Mouse (Mus musculus) left cerebral cortex, adult 9 months (tissue): Measurements from ENCODE around the gene Ccdc88c.
"Not testable (repeated sequence)": the region's sequence is repeated elsewhere in the genome, so short reads cannot be mapped to it uniquely, and the experiment has no call there.

Experiments
- DNase-seq, 2 experiments: peaks; one replicate each; pipeline ENCODE4 v3.0.0; 2022; ENCODE audit warnings: low spot score in 2 of 2

The Ccdc88c gene

DNA sequence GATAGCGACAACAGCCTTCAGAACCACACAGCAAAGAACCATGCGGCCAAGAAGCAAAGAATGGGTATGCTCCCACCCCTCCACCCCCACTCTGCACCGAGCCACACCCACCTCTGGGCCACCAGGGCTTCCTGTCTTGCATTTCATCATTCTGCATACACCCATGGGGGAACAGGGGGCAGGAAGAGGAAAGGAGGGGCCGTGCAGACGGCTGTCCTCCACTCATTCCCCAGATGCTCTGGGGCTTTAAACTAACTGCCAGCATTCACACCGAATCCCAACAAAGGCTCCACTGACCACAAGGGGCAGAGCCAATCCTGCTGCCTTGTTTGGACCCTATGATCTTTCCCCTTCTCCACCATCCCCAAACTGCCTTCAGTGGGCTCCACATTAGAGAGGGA, 10.9 kb downstream of the Ccdc88c start:
- DNase-seq = no peak

DNA sequence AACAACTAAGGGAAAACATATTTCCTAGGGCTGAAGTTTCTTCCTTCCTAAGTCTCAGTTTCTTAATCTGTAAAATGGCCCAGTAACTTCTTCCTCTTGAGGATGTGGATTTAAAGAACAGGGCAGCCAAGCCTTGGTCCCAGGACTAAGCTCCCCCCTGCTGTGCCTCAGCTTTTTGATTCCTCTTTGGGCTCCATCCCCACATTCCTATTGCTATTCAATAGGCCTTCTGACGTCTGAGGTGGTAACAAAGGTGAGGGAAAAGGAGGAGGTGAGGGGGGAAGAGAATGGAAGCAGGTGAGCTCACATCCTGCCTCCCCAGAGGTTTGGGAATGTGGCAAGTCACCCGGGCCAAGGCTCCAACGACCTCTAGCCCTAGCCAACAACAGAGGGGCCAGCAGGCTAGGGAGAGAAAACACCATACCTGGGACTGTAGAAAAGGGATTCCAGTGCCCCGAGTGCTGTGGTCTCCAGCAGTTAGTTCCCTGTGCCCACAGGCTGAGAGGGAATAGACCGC, 12.4 kb downstream of the Ccdc88c start:
- DNase-seq = no peak

DNA sequence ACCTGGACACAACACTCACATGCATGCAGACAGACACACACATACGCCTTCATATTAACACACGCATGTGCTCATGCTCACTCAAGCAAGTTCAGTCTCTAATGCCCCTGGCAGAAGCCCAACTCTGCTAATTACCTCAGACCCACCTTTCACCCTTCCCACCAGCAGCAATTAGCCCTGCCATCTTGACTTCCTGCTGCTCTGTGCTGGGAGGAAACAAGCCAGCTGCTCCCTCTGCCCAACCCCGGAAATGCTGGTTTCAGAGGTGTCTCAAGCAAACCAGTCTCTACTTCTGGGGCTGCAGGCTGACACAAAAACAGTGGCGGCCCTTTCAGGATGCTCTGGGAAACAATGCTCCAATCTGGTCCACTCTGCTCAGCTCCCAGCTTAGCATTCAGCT, 12.9 kb downstream of the Ccdc88c start:
- DNase-seq = no peak

DNA sequence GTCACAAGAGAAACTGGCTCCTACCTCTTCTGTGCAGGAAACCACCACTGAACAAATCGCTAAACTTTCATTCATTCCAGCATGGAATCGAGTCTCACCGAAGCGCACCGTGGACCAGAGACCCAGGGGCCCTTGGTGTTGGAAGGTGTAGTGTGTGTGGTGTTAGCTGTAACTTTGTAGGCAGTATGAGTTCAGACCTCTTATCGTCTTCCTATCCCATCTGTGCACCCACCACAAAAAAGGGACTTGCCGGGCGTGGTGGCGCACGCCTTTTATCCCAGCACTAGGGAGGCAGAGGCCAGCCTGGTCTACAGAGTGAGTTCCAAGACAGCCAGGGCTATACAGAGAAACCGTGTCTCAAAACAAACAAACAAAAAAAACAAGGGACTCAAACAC, 13.7 kb downstream of the Ccdc88c start:
- no peak for DNase-seq

DNA sequence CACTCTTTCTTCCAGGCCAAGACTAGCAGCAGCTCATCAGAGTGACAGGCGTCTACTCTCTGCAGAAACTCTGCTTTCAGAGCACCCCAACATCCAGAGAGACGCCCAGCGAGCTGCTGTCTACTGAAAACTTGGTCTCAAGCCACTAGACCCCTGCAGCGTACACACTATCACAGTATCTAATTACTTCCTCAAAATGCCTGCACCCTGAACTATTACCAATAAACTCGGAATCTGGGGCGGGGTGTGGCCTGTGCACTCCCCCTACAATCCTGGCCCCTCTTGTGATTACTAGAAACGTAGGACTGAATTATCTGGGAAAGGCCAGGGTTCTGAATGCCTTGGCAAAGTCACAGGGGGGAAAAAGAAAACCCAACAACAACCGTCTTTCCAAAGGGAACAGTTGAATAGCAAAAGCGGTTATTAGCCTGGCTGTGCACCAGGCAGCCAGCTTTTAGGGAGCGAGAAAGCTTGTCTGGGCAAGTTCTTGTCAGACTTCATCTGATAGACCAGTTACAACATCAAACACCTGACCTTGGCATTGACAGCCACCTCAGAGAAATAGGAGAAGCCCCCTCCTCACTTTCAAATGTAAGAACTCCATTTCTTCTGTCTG, 14.2 kb downstream of the Ccdc88c start:
- DNase-seq = no peak

DNA sequence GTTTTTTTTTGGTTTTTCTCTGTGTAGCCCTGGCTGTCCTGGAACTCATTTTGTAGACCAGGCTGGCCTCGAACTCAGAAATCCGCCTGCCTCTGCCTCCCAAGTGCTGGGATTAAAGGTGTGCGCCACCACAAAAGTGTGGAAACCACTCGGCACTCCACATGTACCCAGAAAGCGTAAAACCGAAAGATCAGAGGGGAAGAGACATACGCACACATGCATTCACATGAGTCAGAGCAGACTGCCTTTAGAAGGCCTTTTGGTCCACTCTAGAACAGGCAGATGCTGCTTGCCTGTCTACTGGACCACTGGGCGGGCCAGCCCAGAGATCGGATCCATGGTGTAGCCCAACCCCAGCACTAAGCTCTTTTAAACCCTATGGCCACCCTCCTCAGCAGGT, 15.2 kb downstream of the Ccdc88c start:
- not testable (repeated sequence) for DNase-seq

DNA sequence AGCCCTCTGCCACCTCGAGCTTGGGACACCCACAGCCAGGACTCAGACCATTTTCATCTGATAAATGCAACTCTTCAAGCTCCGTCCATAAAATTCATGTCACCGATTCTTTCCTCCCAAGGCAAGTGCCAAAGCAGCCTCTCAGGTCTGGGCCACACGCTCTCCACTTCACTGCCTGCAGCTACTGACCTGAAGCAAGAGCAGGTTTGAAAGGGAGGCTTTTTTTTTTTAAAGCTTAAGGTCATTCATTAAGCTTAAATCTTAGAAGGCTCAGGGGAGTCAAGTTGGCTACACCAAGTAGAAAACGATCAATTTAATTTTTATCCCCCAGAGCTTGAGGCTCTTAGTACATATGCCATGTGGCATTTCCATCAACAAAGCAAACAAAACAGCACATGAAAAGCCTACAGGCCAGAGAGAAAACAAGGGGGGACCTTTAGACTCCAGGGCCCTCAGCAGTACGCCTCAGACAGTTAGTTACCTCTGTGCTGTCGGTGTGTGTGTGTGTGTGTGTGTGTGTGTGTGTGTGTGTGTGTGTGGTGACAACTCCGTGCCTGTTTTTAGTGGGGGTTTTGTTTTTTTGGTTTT, 15.7 kb downstream of the Ccdc88c start:
- DNase-seq = no peak

DNA sequence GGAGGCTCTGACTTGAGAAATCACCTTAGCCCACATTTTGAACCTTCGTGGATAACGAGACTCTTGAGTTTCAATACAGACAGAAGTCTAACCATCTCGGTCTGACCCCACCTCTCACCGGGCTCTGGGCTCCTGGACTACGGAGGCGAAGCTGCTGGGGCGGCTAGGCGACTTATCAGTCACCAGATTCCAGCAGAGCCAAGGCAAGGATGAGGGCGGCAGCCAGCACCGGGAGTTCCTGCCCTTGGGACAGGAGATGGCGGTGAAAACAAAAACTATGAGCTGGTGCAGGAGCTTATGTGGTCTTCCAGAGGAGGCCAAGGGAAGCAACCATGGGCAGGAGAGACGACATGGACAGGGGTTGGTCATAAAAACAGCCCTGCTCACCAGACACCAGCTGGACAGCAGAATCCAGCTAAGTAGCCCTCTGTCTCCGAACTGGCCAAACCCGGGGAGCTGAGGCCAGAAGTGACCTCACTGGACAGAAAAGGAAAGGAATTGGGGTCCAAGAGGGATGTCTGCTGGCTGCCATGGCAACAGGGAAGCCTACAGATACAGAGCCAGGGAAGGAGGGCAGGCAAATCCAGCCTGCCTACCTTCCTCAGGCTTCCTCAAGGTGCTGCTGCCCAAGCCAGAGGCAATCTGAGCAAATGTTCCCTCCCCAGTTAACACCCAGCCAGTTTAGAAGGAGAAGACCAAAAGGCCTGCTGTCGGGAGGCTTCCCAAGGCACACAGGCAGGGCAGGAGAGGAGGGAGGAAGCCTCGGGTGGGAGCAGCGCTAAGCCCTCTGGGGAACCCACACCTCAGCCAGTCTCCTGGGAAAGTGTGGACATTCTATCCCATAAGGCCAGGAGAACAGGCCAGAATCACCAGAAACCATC, 16.4 kb downstream of the Ccdc88c start:
- no peak for DNase-seq

DNA sequence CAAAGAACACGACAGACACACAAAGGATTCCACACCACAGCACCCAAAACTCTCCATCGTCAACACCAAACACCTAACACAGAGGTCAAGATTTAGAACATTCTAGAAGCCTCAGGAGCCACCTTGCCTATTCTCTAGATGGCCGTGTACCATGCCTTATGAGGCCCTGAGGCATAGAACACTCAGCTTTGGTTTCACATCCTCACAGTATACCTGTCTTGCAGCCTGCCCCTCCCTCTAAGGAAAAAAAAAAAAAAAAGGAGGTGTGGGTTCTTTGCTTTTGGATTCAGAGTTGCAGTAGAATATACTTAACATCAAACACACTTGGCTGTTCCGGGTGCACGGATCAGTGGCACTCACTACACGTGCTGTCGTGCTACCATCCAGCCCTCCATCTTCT, 17.8 kb downstream of the Ccdc88c start:
- no peak for DNase-seq

DNA sequence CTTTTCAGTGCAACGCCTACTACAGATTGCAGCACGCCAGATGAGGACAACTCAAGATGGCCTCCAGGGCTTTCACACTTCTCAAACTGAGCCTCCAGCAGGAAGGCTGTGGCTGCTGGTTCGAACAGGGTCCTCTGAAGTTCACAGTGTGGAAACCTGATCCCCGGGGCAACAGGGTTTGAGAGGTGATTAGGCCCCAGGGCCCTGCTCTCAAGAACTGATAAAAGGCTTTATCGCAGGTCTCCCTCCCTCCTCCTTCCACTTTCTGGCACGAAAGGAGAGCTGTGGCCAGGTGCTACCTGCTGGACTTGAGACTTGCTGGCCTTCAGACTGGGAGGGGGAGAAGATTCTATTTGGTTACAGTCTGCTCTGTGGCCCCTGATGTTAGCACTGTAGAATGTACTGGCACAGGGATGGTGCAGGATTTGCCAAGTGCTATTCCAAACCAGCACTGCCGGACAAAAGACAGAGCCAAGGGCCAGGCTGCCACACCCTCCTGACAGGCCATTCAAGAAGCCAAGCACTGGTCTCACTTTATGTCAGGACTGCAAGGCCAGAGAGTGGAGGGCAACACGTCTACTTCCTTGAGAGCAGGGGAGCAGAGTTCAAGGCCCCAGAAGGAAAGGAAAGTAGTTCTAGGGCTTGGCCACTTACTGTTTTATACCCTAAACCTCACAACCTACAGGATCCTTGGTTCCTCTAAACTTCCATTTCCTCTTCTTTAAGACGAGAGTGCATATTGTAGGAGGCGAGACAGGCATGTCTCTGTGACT, 18.5 kb downstream of the Ccdc88c start:
- DNase-seq = no peak

DNA sequence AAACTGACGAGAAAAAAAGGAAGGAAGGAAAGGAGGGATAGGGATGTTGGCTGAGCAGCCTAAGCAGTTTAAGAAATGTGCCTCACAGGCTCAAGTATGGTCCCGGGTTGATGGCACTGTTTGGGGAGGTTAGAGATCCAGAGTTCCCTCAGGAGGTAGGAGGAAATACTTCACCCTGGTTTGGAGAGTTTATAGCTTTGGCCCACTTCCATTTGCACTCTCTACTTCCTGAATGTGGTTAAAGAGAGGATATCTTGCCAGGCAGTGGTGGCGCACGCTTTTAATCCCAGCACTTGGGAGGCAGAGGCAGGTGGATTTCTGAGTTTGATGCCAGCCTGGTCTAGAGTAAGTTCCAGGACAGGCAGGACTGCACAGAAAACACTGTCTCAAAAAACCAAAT, 19.6 kb downstream of the Ccdc88c start:
- DNase-seq = no peak

DNA sequence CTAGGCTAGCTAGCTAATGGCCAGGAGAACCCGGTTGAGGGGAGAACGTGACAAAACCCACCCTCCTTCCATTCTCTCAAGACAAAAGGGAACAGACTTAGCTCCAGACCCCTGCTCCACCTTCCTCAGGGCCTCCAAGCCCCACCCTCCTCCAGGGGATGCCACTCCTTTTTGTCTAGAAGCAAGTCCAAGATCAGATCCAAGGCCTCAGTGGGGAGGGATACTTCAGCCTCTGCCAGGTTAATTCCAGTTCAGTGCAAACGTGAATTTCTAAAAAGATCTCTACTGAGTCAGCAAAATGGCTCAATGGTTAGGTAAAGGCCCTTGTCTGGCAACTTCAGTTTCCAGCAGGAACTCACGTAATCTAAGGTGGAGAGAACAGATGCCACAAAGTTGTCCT, 20.2 kb downstream of the Ccdc88c start:
- DNase-seq = no peak

DNA sequence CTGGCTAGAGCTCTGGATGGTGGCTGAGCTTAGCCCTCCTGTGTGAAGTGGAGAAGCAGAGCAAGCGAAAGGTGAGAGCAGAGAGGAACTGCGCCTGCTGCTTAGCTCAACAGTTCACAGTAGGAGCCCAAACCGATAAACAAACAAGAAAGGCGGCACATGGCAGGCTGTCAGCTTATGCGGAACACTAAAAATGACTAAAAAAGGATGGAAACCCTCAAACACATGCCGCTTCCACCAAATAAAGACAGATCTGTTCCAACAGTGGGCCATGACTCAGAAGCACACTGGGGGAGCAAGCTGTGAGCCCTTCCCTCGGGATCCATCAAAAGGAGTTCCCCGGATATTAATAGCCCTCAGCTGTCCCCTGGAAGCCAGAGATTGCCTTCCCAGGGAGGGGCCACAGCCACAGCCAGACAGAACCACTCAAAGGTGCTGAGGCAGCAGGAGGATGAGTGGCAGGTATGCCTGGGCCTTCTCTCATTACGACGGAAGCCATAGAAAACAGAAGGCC, 20.8 kb downstream of the Ccdc88c start:
- peak; percentile 66 to 72 for DNase-seq

DNA sequence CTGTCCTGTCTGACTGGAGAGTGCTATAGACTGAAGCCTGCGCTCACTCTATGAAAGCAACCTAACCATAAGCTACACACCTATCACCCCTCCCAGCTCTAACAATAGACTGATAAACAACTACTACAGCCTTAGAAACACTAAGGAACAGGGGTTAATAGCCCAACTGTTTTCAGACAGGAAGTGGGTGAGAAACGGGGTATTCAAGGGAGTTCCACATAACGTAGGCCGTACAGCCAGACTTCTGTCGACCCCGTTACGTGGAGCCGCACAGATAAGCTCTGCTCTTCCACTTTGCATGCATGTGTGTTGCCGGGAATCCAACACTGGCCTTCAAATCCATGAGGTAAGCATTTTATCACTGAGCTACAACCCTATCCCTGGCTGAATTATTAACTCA, 21.4 kb downstream of the Ccdc88c start:
- no peak for DNase-seq

DNA sequence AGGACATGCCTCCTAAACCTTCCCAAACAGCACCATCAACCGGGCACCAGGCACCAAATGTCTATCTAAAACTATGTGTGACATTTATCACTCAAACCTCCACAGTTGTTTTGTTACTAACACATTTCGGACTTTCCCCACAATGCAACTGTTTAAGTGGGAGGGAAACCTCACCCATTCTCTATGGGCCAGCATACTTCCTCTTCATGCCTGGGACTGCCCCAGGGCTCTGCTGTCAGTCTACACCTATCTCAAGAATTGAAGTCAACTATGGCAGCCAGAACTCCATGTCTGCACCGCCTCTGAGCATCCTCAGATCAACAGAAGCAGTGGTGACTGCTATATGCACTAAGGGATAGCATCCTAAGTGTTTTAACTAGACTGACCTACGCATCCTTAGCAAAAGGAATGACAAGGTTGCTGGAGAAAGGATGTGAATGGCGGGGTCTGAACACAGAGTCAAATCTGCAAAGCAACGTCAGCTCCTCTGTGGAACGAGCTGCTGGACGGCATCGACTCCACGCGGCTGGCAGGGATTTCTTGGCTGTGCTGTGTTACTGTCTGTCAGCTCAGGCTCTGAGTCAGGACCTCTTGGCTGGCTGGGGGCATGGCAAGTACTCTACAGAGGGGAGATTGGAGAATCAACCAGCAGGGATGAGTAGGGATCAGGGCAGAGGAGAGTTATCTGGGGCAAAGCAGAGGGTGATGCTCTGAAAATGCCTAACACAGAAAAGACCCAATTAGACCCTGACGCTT, 23.0 kb downstream of the Ccdc88c start:
- no peak for DNase-seq

DNA sequence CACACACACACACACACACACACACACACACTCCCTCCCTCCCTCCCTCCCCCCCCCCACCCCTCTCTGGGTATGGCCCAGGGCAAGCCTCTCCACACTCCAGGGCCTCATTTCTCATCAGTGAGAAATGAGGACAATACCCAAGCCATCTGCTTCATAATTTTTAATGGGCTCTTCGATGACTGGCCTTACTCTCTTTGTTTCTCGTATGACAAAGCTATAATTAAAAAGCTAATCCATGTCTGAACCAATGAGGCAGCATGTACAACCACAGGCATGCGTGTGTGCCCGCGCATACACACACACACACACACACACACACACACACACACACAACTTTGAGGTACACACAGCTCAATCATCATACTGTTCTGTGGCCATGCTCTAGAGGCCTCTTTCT, 23.9 kb downstream of the Ccdc88c start:
- no peak for DNase-seq

DNA sequence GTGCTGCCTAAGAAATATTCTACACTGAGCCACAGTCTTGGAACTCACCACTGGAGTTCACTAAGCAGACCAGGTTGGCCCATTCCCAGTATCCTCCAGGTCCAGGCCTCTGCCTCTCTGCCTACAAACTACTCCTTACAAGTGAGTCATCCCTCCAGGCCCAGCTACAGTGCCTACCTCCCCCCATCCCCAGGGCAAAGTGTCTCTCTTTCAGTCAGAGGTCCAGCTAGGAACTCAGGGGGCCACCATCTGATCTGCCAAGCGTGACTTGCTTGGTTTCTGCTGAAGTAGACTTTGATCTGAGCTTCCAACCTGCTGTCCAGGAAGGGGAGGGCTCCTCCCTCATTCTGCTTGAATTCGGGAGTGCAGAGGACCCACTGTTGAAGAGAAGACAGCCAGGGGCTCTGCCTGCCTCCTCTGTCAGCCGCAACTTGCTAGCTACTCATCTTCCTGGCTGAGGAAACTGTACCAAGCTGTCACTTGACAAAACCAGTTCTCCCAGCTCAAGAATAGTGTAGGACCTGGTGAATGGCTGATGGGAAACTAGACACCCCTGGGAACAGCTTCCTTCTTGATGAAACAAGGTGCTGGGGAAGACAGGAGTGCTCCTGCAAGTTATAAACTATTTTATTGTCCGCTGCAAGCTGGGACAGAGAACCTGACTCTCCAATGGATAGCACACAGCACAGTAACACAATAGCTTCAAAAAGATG, 25.9 kb downstream of the Ccdc88c start:
- no peak for DNase-seq

DNA sequence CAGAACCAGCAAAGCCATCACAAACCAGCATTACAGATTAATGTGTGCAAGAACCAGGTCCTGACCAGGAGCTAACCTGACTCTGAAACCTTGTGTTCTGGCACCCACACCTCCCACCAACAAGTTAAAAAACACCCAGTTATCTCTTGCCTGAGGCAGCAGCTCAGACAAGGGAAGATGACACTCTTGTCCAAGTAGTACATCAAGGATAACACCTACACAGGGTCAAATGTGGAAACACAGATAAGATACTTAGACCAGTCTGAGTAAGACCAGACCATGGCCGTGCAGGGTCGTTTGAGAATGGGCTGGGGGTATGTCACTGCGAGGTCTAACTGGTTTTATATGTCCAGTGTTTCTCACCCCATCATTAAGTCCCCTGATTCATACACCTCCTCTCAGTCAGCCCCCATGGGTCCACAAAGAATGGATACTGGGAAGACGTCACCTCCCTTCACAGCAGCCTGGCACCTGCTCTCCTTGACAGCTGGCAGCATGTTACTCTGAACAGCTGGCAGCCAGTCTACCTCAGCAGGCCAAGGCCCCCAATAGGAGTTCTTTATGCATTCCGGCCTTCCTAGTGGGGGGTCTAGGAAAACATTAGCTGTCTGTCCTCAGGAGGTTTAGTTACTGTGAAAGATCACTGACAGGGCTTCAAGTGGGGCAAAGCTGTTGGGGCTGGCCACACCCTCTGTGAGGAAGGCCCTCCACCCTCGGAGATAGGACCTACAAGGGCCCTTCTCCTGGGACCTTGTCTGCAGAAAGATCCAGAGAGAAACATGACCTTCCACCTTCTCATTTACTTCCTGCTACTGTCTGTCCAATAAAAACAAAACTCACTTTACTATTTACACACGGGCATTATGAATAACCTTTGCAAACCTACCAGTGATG, 29.5 kb downstream of the Ccdc88c start:
- DNase-seq = no peak

DNA sequence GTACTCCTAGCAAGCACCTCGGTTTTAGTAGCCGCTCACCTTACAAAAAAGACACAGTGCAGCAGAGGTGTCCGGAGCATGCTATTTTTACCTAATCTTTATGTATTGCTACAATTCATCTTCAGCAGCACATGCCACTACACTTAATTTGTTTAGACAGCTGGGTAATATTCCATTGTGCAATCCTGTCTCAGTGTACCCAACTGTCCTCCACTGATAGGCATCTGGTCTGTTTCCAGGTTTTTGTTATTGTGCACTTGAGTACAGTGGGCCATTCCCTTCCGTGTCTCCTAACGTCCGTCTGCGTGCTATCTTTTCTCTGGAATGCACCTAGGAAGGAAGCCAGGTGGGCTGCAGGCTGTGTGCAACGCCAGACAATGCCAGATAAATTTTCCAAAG, 30.3 kb downstream of the Ccdc88c start:
- no peak for DNase-seq
